Mouse (Mus musculus) T-helper 1 cell (primary cell): Measurements from ENCODE around the gene Elp4.

Experiments
- in situ Hi-C: fragments of 300-600 bp; cut with MboI, MseI; formaldehyde crosslinking; loops from one replicate; pipeline ENCODE4 v1.15.1; 2025; ENCODE audit warnings: high pct_unique_total_duplicates

Gene Elp4

GRCm38 (mm10) chr2:105659350-105659749 is 245.0 kb downstream of the Elp4 start:
- in situ Hi-C loops, result no loop called here

- in situ Hi-C loops, result no loop called here
These were observed 247.9 kb downstream of the Elp4 start for GRCm38 (mm10) chr2:105656456-105656855.
